Mouse (Mus musculus) myocyte (in vitro differentiated cells): ENCODE data around the gene Reg4.

Experiments used
- E2F4 ChIP-seq: IDR thresholded peaks from one replicate; pipeline ENCODE4 v1.6.1; 2011; ENCODE audit warnings: mild to moderate bottlenecking, control low read depth, moderate library complexity; ENCODE audit not compliant: insufficient read depth
- MAX ChIP-seq: IDR thresholded peaks from one replicate; pipeline ENCODE4 v1.6.1; 2011; ENCODE audit warnings: low read depth, mild to moderate bottlenecking, control low read depth
- MYOD1 ChIP-seq, 3 experiments: IDR thresholded peaks; one replicate each; pipeline ENCODE4 v1.6.1; 2011; ENCODE audit warnings: control low read depth in 2 of 3, low read depth in 2 of 3, mild to moderate bottlenecking in 2 of 3, moderate library complexity in 1 of 3; ENCODE audit not compliant: insufficient read length in 2 of 3, control insufficient read depth in 1 of 3
- POLR2A ChIP-seq: IDR thresholded peaks from one replicate; pipeline ENCODE4 v1.6.1; 2011; ENCODE audit warnings: low read depth, mild to moderate bottlenecking, control low read depth, moderate library complexity; ENCODE audit not compliant: insufficient read length
- SRF ChIP-seq: IDR thresholded peaks from one replicate; pipeline ENCODE4 v1.6.1; 2011; ENCODE audit warnings: low read depth; ENCODE audit not compliant: control insufficient read depth, insufficient read length
- USF1 ChIP-seq: IDR thresholded peaks from one replicate; pipeline ENCODE4 v1.6.1; 2011; ENCODE audit warnings: low read depth, mild to moderate bottlenecking, control low read depth, moderate library complexity

DNA sequence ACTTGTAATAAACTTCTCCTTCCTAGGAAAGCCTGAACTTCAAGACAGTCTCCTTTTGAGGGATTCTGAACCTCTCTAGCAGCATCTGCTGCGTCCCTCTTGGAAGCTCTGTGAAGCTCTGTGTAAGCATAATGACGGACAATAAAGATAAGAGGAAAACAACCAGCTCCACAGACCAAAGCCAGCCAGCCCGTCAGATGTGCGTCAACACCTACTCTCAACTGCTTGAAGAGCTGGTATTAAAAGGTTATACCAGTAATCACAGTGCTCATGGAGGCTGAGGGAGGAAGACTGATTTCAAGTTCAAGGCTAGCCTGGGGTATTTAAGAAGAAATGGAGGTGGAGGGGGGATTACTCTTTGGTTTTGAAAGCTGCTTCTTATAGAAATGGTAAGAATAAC is 57.7 kb downstream of the Reg4 start:
- TF ChIP-seq MYOD1 (IDR thresholded peaks at IDR 0.05; ENCODE audit: control insufficient read depth in 1 of 3, insufficient read length in 2 of 3, low read depth in 2 of 3) (no peak), SRF (no peak), MAX (no peak), E2F4 (no peak), POLR2A (no peak), USF1 (no peak)
